Mouse (Mus musculus) cortical plate, adult 2 months (tissue): ENCODE measurements around the gene Pcmt1.

ENCODE experiments used
- CTCF ChIP-seq: fragments of 200-500 bp; IDR thresholded peaks from 2 replicates; pipeline ENCODE4 v1.5.1; 2011; ENCODE audit warnings: mild to moderate bottlenecking, control low read depth, low read length; ENCODE audit not compliant: insufficient read depth; ENCODE audit errors: extremely low read depth
- POLR2A ChIP-seq: fragments of 200-500 bp; IDR thresholded peaks from 2 replicates; pipeline ENCODE4 v1.6.1; 2011; ENCODE audit warnings: mild to moderate bottlenecking, low read length, control low read depth; ENCODE audit not compliant: insufficient read depth; ENCODE audit errors: extremely low read depth

DNA sequence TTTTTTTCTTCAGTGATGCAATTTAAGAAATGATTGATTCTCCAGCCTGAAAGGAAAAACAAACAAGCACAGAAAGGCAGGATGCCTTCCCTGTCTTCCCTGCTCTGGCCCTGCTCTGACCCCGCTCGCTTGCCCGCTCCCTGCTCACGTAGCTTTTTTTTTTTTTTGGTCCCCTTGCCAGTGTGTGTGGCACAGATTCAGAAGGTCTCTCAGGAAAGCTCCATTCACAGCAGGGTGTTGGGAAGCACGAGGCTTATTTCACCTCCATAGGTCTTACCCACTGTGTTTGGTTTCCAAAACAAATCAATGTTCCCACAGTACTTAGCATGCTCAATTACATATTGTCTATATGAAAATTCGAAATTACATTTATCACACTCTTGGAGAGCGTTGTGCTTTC, 86.1 kb downstream of the Pcmt1 start:
- TF ChIP-seq CTCF (no peak), POLR2A (no peak)
